Mouse (Mus musculus) MEL (cell line): Measurements from ENCODE around the gene Cfap299. TPM values are rescaled to one million over a fixed set of nuclear protein-coding genes. Genes with fewer than 3 reads are reported as not detected.

Source experiments
- DNase-seq: peaks from one replicate; pipeline ENCODE4 v3.0.0; 2011; ENCODE audit warnings: low read depth, low spot score
- H3K27ac ChIP-seq: 2 replicates; pipeline ENCODE4 v1.5.1; 2012; ENCODE audit warnings: low read depth, mild to moderate bottlenecking, control low read depth, low read length, moderate library complexity; ENCODE audit not compliant: control insufficient read depth
- H3K27me3 ChIP-seq, 2 experiments: fragments of 150-350 bp in 1 of 2; sonication (generic) in 1 of 2; 2 replicates each; pipeline ENCODE4 v1.6.1; 2012; ENCODE audit warnings: low read length in 2 of 2, mild to moderate bottlenecking in 2 of 2, improper control_type of control experiment in 1 of 2, moderate library complexity in 1 of 2; ENCODE audit not compliant: insufficient read depth in 2 of 2, control insufficient read depth in 1 of 2
- H3K36me3 ChIP-seq, 2 experiments: 2 replicates each; pipeline ENCODE4 v1.6.1; 2012 to 2014; ENCODE audit warnings: low read length in 2 of 2, improper control_type of control experiment in 1 of 2, inconsistent platforms in 1 of 2, mild to moderate bottlenecking in 1 of 2; ENCODE audit not compliant: insufficient read depth in 2 of 2, control insufficient read depth in 1 of 2
- H3K4me1 ChIP-seq, 2 experiments: fragments of 150-350 bp in 1 of 2; sonication (generic) in 1 of 2; 2 replicates each; pipeline ENCODE4 v1.6.1; 2012; ENCODE audit warnings: low read length in 2 of 2, improper control_type of control experiment in 1 of 2, mild to moderate bottlenecking in 1 of 2; ENCODE audit not compliant: insufficient read depth in 2 of 2, control insufficient read depth in 1 of 2
- H3K4me3 ChIP-seq, 2 experiments: fragments of 150-350 bp in 1 of 2; sonication (generic) in 1 of 2; 2 replicates each; pipeline ENCODE4 v1.5.1; 2012; ENCODE audit warnings: low read depth in 2 of 2, low read length in 2 of 2, mild to moderate bottlenecking in 2 of 2, moderate library complexity in 2 of 2, control low read depth in 1 of 2, improper control_type of control experiment in 1 of 2; ENCODE audit not compliant: control insufficient read depth in 1 of 2, insufficient read depth in 1 of 2
- H3K79me2 ChIP-seq: 2 replicates; pipeline ENCODE4 v1.6.1; 2012; ENCODE audit warnings: mild to moderate bottlenecking, low read length, moderate library complexity; ENCODE audit not compliant: control insufficient read depth, poor library complexity, insufficient read depth
- H3K9ac ChIP-seq: 2 replicates; pipeline ENCODE4 v1.6.1; 2012; ENCODE audit warnings: low read depth, mild to moderate bottlenecking, control low read depth, low read length, moderate library complexity; ENCODE audit not compliant: control insufficient read depth, poor library complexity, severe bottlenecking
- H3K9me3 ChIP-seq: fragments of 150-350 bp; sonication (generic); replicated peaks from 2 replicates; pipeline ENCODE4 v1.6.1; 2012; ENCODE audit warnings: mild to moderate bottlenecking, low read length, improper control_type of control experiment, moderate library complexity; ENCODE audit not compliant: insufficient read depth
- CTCF ChIP-seq, 3 experiments: IDR thresholded peaks in 2 of 3; conservative IDR thresholded peaks in 1 of 3; 2 replicates each; pipeline ENCODE4 v1.5.1; 2011 to 2012; ENCODE audit warnings: low read length in 3 of 3, low read depth in 2 of 3, mild to moderate bottlenecking in 2 of 3, improper control_type of control experiment in 1 of 3, inconsistent platforms in 1 of 3, mixed read lengths in 1 of 3, moderate library complexity in 1 of 3; ENCODE audit not compliant: control insufficient read depth in 1 of 3, insufficient read depth in 1 of 3, poor library complexity in 1 of 3, severe bottlenecking in 1 of 3
- ELF1 ChIP-seq: IDR thresholded peaks from 2 replicates; pipeline ENCODE4 v1.6.1; 2014; ENCODE audit warnings: low read depth, mild to moderate bottlenecking, inconsistent platforms, low read length, improper control_type of control experiment, moderate library complexity
- EP300 ChIP-seq, 2 experiments: IDR thresholded peaks; 2 replicates each; pipeline ENCODE4 v1.6.1; 2011; ENCODE audit warnings: improper control_type of control experiment in 2 of 2, low read length in 2 of 2, low read depth in 1 of 2, mild to moderate bottlenecking in 1 of 2
- GABPA ChIP-seq: IDR thresholded peaks from 2 replicates; pipeline ENCODE4 v1.6.1; 2012; ENCODE audit warnings: low read depth, mild to moderate bottlenecking, inconsistent platforms, low read length, improper control_type of control experiment, moderate library complexity
- GATA1 ChIP-seq: IDR thresholded peaks from 2 replicates; pipeline ENCODE4 v1.6.1; 2011; ENCODE audit warnings: low read depth, low read length, improper control_type of control experiment
- MEF2A ChIP-seq: IDR thresholded peaks from 2 replicates; pipeline ENCODE4 v1.6.1; 2014; ENCODE audit warnings: low read depth, mild to moderate bottlenecking, inconsistent platforms, low read length, improper control_type of control experiment; ENCODE audit not compliant: poor library complexity, insufficient replicate concordance, severe bottlenecking; ENCODE audit errors: extremely low read depth
- MYB ChIP-seq: IDR thresholded peaks from 2 replicates; pipeline ENCODE4 v1.6.1; 2011; ENCODE audit warnings: mild to moderate bottlenecking, low read depth, low read length, improper control_type of control experiment
- POLR2AphosphoS2 ChIP-seq: IDR thresholded peaks from 2 replicates; pipeline ENCODE4 v1.6.1; 2011; ENCODE audit warnings: low read length, improper control_type of control experiment
- POLR2AphosphoS5 ChIP-seq: IDR thresholded peaks from 2 replicates; pipeline ENCODE4 v1.6.1; 2012; ENCODE audit warnings: low read depth, borderline replicate concordance, mild to moderate bottlenecking, inconsistent platforms, low read length, moderate library complexity, mixed read lengths
- RAD21 ChIP-seq: IDR thresholded peaks from 2 replicates; pipeline ENCODE4 v1.6.1; 2011; ENCODE audit warnings: mild to moderate bottlenecking, low read depth, low read length, improper control_type of control experiment
- RCOR1 ChIP-seq: IDR thresholded peaks from 2 replicates; pipeline ENCODE4 v1.6.1; 2012; ENCODE audit warnings: low read depth, mild to moderate bottlenecking, inconsistent platforms, low read length, improper control_type of control experiment
- SMC3 ChIP-seq: IDR thresholded peaks from 2 replicates; pipeline ENCODE4 v1.6.1; 2011; ENCODE audit warnings: low read depth, low read length, improper control_type of control experiment
- TAL1 ChIP-seq: IDR thresholded peaks from 2 replicates; pipeline ENCODE4 v1.6.1; 2012; ENCODE audit warnings: mild to moderate bottlenecking, inconsistent platforms, low read length, moderate library complexity, mixed read lengths
- USF1 ChIP-seq: IDR thresholded peaks from 2 replicates; pipeline ENCODE4 v1.6.1; 2014; ENCODE audit warnings: low read depth, mild to moderate bottlenecking, inconsistent platforms, low read length, improper control_type of control experiment, moderate library complexity
- USF2 ChIP-seq, 2 experiments: IDR thresholded peaks; 2 replicates each; pipeline ENCODE4 v1.6.1; 2011 to 2012; ENCODE audit warnings: improper control_type of control experiment in 2 of 2, low read length in 2 of 2, borderline replicate concordance in 1 of 2, inconsistent platforms in 1 of 2, low read depth in 1 of 2, mild to moderate bottlenecking in 1 of 2; ENCODE audit not compliant: insufficient read depth in 1 of 2
- ZC3H11A ChIP-seq: IDR thresholded peaks from 2 replicates; pipeline ENCODE4 v1.6.1; 2012; ENCODE audit warnings: low read depth, mild to moderate bottlenecking, inconsistent platforms, low read length, improper control_type of control experiment
- polyA plus RNA-seq, 2 experiments: library from polyadenylated mRNA; stranded (reverse) in 1 of 2; unstranded in 1 of 2; fragments of >175 nt in 1 of 2; fragments of >200 nt in 1 of 2; gene quantifications; 2 replicates each; pipeline versions ENCODE4 v1.2.1 to v1.2.4; 2012; ENCODE audit warnings: low replicate concordance in 2 of 2, low read depth in 1 of 2; ENCODE audit not compliant: insufficient read length in 2 of 2, insufficient read depth in 1 of 2, missing spikeins in 1 of 2
- total RNA-seq: library from RNA; depleted of rRNA; stranded (reverse); fragments of 300-350 nt; gene quantifications from 2 replicates; pipeline ENCODE4 v1.2.3, GENCODE M21; 2012

The Cfap299 gene
- total and polyA plus RNA-seq, 3 experiments, result not detected

- Histone ChIP-seq H3K9ac (no peak overlapping the region), H3K36me3 (no peaks in the 10 kb centered on the region), H3K9me3 (no peaks in the 10 kb centered on the region), H3K27ac (no peak overlapping the region), H3K79me2 (no peaks in the 10 kb centered on the region), H3K27me3 (no peaks in the 10 kb centered on the region), H3K4me3 (no peak overlapping the region), H3K4me1 (no peaks in the 10 kb centered on the region)
- TF ChIP-seq USF1 (no peak), CTCF (IDR thresholded peaks at IDR 0.05 in 2 of 3, conservative IDR thresholded peaks at IDR 0.05 in 1 of 3; ENCODE audit: control insufficient read depth in 1 of 3, insufficient read depth in 1 of 3, low read depth in 2 of 3, low read length in 3 of 3, poor library complexity in 1 of 3, severe bottlenecking in 1 of 3) (peak; percentile 11 to 40 (median 19); a peak in 3 of 6 replicates)
- peak; percentile 11 for DNase-seq
These were observed 377.5 kb downstream of the Cfap299 start for GRCm38 (mm10) chr5:98706597-98706996.

- no peaks in the 10 kb centered on the region for H3K27me3 ChIP-seq
- H3K9me3 ChIP-seq, result no peaks in the 10 kb centered on the region; the same call in 1 of the 2 replicates
- no peaks in the 10 kb centered on the region for H3K4me1 ChIP-seq
- no peak overlapping the region for H3K4me3 ChIP-seq
- H3K9ac ChIP-seq, result no peak overlapping the region
- no peak overlapping the region for H3K27ac ChIP-seq
- TF ChIP-seq POLR2AphosphoS5 (no peak), ELF1 (no peak), GATA1 (no peak), POLR2AphosphoS2 (no peak), ZC3H11A (no peak)
- TF ChIP-seq, all 39 proteins: peak for 0
- Histone ChIP-seq H3K36me3 (no peaks in the 10 kb centered on the region), H3K79me2 (no peaks in the 10 kb centered on the region)
- no peak for DNase-seq
These were observed 386.3 kb downstream of the Cfap299 start for GRCm38 (mm10) chr5:98715392-98715791.

- no peak overlapping the region for H3K4me3 ChIP-seq
- H3K27me3 ChIP-seq, result no peaks in the 10 kb centered on the region
- H3K9ac ChIP-seq, result no peak overlapping the region
- no peaks in the 10 kb centered on the region for H3K36me3 ChIP-seq
- H3K27ac ChIP-seq, result no peak overlapping the region
- H3K79me2 ChIP-seq, result no peaks in the 10 kb centered on the region
- no peaks in the 10 kb centered on the region for H3K4me1 ChIP-seq
- no peaks in the 10 kb centered on the region for H3K9me3 ChIP-seq
- no peak for DNase-seq
- TF ChIP-seq CTCF (IDR thresholded peaks at IDR 0.05 in 2 of 3, conservative IDR thresholded peaks at IDR 0.05 in 1 of 3; ENCODE audit: control insufficient read depth in 1 of 3, insufficient read depth in 1 of 3, low read depth in 2 of 3, low read length in 3 of 3, poor library complexity in 1 of 3, severe bottlenecking in 1 of 3) (no peak), EP300 (IDR thresholded peaks at IDR 0.05; ENCODE audit: low read depth in 1 of 2, low read length in 2 of 2) (no peak), ZC3H11A (no peak), MYB (no peak), GABPA (no peak), TAL1 (no peak), RAD21 (no peak), MEF2A (no peak), SMC3 (no peak), RCOR1 (no peak), ELF1 (no peak), USF1 (no peak), USF2 (IDR thresholded peaks at IDR 0.05; ENCODE audit: borderline replicate concordance in 1 of 2, insufficient read depth in 1 of 2, low read depth in 1 of 2, low read length in 2 of 2) (no peak)
These were observed 403.3 kb downstream of the Cfap299 start for GRCm38 (mm10) chr5:98732157-98733009.
